Mouse (Mus musculus): Measurements from ENCODE around the gene Shtn1.

DNA sequence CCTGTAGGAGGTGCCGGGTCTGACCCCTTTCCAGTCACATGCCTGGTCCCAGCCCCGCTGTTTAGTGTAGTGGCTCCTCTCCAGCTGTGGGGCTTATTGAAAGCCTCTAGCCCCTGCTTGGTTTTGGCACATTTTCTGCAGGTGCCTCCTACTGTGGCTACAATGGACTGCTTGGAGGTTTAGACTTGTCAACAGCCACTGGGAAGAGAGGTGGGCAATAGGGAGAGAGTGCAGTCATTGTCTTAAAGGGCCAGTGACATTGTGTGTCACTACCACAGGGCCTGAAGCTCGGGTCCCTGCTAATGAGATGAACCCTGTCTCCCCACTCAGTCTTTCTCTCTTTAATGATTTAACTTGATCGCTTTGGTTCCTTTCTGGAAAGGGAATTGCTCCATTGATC, 142.8 kb downstream of the Shtn1 start:
- TF ChIP-seq GATA1 (IDR thresholded peaks at IDR 0.05; ENCODE audit: low read length) (no peak), TAL1 (IDR thresholded peaks at IDR 0.05; ENCODE audit: low read length) (no peak)
